Mouse (Mus musculus): ENCODE data around the gene Immp2l.

The Immp2l gene

DNA sequence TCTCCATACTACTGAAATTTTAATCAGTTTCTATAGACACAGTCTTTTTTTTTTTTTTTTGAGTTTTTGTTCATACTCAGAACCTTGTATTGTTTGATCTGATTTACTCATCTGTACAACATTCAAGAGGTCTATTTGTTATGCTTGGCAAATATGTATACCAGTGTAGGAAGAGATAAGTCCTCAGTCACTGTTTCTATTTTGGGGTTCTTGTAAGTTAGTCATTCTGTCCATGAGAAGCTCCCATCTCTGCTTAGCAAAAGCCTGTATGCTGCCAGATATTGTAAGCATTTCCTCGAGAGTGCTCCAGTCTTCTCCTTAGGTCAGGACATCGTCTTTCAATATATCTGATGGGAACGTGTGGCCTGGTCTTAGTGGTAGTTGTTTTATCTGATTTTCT, 168.9 kb downstream of the Immp2l start:
- DNase-seq, result no peak

DNA sequence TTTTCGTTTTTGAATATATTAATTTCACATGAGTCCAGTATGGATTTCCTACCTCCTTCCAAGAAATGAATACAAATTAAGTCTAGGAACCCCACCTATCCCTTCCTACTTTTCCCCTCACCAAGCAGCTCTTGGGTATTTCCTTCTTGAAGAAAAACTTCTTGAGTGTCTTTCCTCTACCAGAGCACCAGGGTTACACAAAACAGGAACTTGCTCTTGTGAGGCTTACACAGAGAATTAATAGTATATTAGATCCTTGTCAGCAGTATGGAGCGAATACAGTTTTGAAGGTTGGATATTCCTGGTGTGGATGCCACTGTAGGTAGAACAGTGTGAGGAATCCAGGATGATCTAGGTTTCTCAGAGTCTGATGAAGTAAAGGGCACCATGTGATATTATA, 172.5 kb downstream of the Immp2l start:
- DNase-seq, result no peak

DNA sequence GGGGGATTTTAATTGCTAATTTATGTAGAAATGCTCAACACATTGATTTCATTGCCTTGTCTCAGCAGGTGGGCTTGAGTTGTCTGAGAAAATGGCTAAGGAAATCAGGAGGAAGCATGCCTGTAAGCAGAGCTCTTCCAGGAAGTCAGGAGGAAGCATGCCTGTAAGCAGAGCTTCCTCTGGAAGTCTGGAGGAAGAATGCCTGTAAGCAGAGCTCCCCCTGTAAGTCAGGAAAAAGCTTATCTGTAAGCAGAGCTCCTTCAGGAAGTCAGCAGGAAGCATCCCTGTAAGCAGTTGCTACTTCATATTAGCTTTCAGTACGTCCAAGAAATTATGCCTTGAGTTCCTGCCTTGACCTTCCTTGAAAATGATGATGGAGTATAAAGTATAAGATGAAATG, 191.3 kb downstream of the Immp2l start:
- no peak for DNase-seq

GRCm38 (mm10) chr12:41221893-41222292, 198.0 kb downstream of the Immp2l start:
- peak in 1 of 2 experiments; percentile 5 for DNase-seq

DNA sequence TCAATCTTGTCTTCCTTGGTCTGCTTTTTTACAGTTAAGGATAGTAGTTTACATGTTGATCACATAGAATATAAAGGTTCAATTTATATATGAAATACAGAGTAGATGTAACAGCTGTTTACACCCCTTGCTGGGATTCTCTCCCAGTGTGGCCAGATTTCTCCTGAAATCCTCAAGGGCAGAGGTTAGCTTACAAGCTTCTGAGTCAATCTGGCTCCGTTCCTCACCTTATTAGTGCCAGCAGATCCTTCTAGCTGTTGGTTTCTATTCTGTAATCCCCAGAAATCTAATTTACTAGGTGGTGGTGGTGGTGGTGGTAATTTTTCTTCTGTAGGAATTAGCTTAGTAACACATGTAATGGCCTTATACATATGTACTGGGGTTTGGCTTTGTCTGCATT, 199.8 kb downstream of the Immp2l start:
- DNase-seq, result no peak

DNA sequence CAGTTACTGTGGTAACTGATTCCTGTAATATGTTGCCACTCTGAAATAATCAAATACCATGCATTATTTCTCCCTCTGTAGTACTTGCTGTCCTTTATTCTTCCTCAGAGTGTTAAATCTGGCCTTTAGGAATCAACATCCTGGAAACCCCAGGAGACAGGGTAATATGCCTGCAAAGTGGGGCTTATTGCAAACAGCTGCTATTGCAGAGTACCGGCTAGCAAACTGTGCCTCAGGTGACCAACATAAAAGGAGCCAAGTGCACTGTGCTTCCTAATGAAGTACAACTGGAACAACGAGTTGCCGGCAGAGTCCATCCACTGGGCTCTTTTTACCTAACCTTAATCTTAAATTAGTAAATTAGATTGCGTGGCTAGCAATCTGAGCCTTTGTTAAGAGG, 200.6 kb downstream of the Immp2l start:
- DNase-seq, result no peak

- no peak for DNase-seq
Measured at GRCm38 (mm10) chr12:41231966-41232365, 208.1 kb downstream of the Immp2l start.

- DNase-seq, result no peak
Measured at GRCm38 (mm10) chr12:41237880-41238279, 214.0 kb downstream of the Immp2l start.

DNA sequence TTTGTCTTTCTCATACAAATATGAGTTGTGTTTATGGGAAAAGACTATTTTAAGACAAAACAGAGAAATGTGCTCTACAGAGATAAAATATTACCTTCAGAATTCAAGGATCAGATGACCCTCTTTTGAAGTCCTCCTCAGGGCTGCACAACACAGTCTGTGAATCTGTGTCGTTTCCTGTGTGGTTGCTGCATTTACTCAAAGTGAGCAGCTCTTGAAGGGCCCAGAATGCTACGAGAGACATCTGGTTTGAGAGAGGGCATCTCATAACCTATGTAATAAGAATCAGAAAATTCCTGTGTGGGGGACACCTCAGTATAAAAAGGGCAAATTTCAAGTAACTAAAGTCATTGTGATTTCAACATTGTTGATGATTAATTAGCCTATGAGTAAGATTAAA, 217.3 kb downstream of the Immp2l start:
- DNase-seq, result no peak

- no peak for DNase-seq
Measured at GRCm38 (mm10) chr12:41248254-41248653, 224.4 kb downstream of the Immp2l start.

- DNase-seq, result no peak
Measured at GRCm38 (mm10) chr12:41250123-41250522, 226.2 kb downstream of the Immp2l start.

GRCm38 (mm10) chr12:41257905-41258304, 234.0 kb downstream of the Immp2l start:
- no peak for DNase-seq

DNA sequence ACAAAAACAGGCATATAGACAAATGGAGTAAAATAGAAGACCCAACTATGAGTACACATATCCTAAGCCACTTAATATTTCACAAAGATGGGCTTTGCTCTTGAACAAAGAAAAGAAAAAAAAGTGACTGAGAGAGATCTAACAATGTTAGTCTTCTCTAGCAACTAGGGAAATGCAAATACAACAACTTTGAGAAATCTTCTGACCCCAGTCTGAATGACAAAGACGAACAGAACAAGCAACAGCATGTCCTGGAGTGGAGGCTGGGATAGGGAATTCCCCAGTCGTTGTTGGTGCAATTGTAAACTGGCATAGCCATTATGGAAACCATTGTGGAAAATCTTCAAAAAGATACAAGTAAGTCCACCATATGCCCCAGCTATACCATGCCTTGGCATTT, 235.7 kb downstream of the Immp2l start:
- no peak for DNase-seq

- DNase-seq, result no peak
Measured at GRCm38 (mm10) chr12:41274136-41274535, 250.2 kb downstream of the Immp2l start.

- no peak for DNase-seq
Measured at GRCm38 (mm10) chr12:41275361-41275760, 251.5 kb downstream of the Immp2l start.

DNA sequence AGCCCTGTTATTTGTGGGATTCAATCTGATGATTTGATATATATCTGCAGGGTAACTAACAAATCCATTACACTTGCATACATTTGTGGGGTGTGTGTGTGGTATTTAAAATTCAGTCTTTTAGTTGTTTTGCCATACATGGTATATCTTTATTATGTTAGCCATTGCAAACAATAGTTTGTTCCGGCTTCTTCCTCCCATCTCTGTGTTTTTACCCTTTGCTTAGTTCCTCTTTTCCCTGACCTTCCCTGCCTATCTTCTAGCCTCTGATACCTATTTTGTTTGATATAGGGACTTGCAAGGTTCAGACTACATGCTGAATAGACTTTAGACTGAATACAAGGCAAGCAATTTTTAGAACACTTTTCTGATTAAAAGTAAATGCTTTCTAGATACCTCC, 254.0 kb downstream of the Immp2l start:
- no peak for DNase-seq

DNA sequence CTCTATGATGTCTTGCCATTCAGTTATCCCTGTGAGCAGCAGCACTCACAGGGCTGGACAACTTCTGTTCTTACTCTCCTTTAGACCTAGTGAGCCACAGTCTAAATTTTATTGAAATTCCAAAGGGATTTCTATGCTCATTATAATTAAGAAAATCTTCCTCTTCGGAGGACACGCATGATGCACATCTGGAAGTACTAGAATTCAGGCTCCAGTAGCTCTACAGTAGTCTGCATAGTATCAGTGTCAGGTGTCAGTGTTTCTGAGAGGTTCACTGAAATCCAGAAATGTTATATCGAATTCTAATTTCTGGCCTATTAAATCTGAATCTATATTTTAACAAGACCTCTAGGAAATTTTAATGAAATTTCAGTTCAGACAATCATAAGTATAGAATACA, 265.2 kb downstream of the Immp2l start:
- no peak for DNase-seq

DNA sequence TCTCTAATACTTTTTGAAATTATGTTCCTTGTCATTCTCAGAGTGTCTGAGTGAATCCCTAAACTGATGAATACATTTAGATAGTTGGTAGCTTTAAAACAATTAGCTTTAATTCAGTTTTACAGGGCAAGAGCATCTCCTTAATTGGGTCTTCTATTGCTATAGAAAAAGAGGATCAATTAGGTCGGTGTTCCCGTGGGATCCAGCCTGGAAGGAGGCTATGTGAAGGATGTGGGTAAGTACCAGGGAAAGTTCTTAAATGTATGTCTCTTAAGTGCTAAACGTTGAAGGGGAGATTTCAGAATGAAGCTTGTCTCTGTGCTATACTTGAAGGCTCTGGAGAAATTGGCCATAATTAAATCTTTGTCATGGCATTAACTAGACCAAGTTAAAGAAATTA, 283.1 kb downstream of the Immp2l start:
- no peak for DNase-seq

GRCm38 (mm10) chr12:41308726-41309680, 285.1 kb downstream of the Immp2l start:
- no peak for DNase-seq

DNA sequence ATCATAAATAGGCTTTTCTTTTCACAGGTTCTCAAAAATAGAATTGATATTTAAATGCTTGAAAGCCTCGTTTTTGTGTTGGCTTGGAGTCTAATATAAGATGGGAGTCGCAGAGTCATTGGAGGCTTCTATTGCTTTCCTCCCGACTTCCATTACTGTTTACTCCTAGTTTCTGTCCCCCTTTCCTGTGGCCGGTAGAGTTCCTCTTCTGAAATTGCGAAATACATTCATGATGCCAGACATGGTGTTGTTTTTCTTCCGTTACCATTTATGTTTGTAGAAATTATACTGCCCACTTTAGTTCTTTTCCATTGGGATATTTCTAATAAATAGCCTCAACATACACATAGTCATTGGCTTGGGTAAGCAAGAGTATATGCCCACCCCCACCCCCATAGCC, 289.5 kb downstream of the Immp2l start:
- no peak for DNase-seq

DNA sequence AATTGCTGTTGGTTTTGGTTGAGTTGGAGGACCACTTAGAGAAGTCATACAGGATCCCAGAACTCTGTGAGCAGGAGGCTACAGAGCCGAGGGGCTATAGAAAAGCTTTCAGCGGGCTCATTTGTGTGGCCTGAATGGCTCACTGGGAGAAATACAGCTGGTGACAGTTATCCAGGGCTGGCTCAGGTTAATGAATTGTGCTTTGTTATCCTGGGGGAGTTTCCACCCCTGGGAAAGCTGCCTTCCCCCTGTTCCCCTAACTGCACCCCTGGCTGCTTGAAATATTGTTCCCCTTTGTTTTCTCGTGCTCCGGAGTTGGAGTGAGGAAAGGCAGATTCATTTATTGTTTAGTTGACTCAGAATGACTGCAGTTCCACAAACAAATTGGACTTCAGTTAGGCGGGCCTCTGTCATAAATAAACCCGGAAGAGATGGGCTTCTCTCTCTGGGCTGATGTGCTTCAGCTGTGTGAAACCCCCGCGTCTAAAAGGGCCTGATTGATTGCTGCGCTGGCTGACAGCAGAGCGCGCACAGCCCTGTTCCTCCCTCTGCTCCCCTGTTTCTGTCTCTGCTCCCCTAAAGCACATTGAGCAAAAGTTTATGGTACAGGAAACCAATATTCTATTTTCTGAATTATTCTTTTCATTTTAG, 291.0 kb downstream of the Immp2l start:
- DNase-seq, result no peak

DNA sequence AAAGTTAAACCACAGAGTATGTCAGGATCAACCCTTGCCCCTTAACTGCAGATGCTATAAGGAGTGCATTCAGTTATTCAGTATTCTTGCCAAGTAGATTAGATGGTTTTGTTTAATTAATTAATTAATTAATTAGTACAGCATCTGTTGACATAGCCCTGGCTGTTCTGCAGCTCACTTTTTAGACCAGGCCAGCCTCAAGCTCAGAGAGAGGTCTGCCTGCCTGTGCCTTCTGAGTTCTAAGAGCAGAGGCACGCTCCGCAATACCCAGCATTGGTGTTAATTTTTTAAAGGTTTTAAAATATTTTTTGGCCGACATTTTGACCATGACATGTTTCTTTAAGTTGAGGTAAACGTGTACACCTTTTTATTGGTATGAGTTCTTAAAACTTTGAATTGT, 292.0 kb downstream of the Immp2l start:
- DNase-seq, result no peak

- no peak for DNase-seq
Measured at GRCm38 (mm10) chr12:41316426-41316825, 292.5 kb downstream of the Immp2l start.

DNA sequence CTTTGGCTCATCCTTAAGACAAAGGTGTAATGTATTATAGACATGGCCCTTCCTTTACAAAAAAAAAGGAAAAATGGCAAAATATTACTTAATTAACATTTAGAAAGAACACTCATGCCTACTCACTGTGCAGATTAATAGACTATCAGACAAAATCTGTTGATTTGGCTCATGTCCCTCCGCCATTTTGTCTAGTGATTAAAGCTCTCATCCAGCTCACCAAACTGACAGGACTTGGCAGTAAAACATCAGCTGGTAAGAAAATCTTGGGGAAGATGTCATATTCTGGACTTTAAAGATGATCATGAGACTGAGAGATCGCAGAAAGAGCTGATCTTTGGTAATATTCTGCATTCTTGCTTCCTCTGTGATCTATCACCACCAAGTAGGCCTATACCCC, 293.5 kb downstream of the Immp2l start:
- DNase-seq, result no peak
